Mouse (Mus musculus) megakaryocyte, adult 5-6 weeks (primary cell): ENCODE measurements around the gene Ints5. TPM values are rescaled to one million over a fixed set of nuclear protein-coding genes. Genes with fewer than 3 reads are reported as not detected.
A peak's percentile ranks its signal among the peaks of the same experiment; 100 is the strongest.
"Not testable (repeated sequence)": the region's sequence is repeated elsewhere in the genome, so short reads cannot be mapped to it uniquely, and the experiment has no call there.

Source experiments
- ATAC-seq: 2 replicates; pipeline ENCODE4 v1.8.0; 2016; ENCODE audit warnings: mild to moderate bottlenecking, inconsistent platforms; ENCODE audit not compliant: poor library complexity, severe bottlenecking
- total RNA-seq, 2 experiments: library from RNA; stranded (forward) in 1 of 2; stranded (reverse) in 1 of 2; fragments of 153-499, 151-499 nt in 1 of 2; fragments of 221-1000, 200-1000 nt in 1 of 2; gene quantifications; 2 replicates each; pipeline versions ENCODE4 v1.2.3 to v1.2.4; 2015 to 2017

Gene Ints5
- 9.1 and 9.3 TPM in 2 replicates for total RNA-seq (2015)
- total RNA-seq (2017), result 10.2 and 11.3 TPM in 2 replicates

GRCm38 (mm10) chr19:8892829-8893766, at the start of gene Ints5:
Gene Ints5, plus strand, starts transcription at chr19:8893005.
- peak; percentile 61 for ATAC-seq

GRCm38 (mm10) chr19:8844371-8845129, 48.3 kb upstream of the Ints5 start:
- peak; percentile 64 for ATAC-seq

GRCm38 (mm10) chr19:8848356-8848755, 44.4 kb upstream of the Ints5 start:
- ATAC-seq, result no peak

- ATAC-seq, result no peak
Observed at GRCm38 (mm10) chr19:8850402-8850901, 42.4 kb upstream of the Ints5 start, which contains the start of gene Lrrn4cl. Gene Lrrn4cl, plus strand, starts transcription at chr19:8850768.

GRCm38 (mm10) chr19:8851639-8852038, 41.2 kb upstream of the Ints5 start:
- ATAC-seq, result no peak

GRCm38 (mm10) chr19:8852236-8852928, 40.4 kb upstream of the Ints5 start:
- no peak for ATAC-seq

GRCm38 (mm10) chr19:8853117-8853516, 39.7 kb upstream of the Ints5 start:
- ATAC-seq, result no peak

GRCm38 (mm10) chr19:8857689-8858088, 35.1 kb upstream of the Ints5 start:
- peak; percentile 52; the same call in 1 of the 2 replicates for ATAC-seq

GRCm38 (mm10) chr19:8859018-8859417, 33.8 kb upstream of the Ints5 start:
- ATAC-seq, result no peak

- ATAC-seq, result no peak
Observed at GRCm38 (mm10) chr19:8864265-8864664, 28.5 kb upstream of the Ints5 start.

- not testable (repeated sequence) for ATAC-seq
Observed at GRCm38 (mm10) chr19:8870381-8870780, 22.4 kb upstream of the Ints5 start.

GRCm38 (mm10) chr19:8870838-8871237, 22.0 kb upstream of the Ints5 start:
- ATAC-seq, result no peak; the same call in 1 of the 2 replicates

GRCm38 (mm10) chr19:8871267-8872186, 21.3 kb upstream of the Ints5 start, which contains the start of gene Ubxn1:
Gene Ubxn1, plus strand, starts transcription at chr19:8871496.
- peak; percentile 100 for ATAC-seq

GRCm38 (mm10) chr19:8872266-8872840, 20.5 kb upstream of the Ints5 start:
- no peak for ATAC-seq

GRCm38 (mm10) chr19:8875031-8875430, 17.8 kb upstream of the Ints5 start:
- ATAC-seq, result no peak

GRCm38 (mm10) chr19:8880311-8881033, 12.3 kb upstream of the Ints5 start, which contains the start of gene Uqcc3:
Gene Uqcc3, minus strand, starts transcription at chr19:8880923.
- ATAC-seq, result peak; percentile 99

GRCm38 (mm10) chr19:8881034-8881392, 11.8 kb upstream of the Ints5 start:
- ATAC-seq, result no peak

- no peak for ATAC-seq
Observed at GRCm38 (mm10) chr19:8883616-8884015, 9.2 kb upstream of the Ints5 start, which contains the start of the genes Lbhd1 and Gm49403. Gene Lbhd1, plus strand, starts transcription at chr19:8883732. Gene Gm49403, plus strand, starts transcription at chr19:8883930.
